12 mouse cellular contexts compared by ENCODE assay signal in the genomic region with DNA sequence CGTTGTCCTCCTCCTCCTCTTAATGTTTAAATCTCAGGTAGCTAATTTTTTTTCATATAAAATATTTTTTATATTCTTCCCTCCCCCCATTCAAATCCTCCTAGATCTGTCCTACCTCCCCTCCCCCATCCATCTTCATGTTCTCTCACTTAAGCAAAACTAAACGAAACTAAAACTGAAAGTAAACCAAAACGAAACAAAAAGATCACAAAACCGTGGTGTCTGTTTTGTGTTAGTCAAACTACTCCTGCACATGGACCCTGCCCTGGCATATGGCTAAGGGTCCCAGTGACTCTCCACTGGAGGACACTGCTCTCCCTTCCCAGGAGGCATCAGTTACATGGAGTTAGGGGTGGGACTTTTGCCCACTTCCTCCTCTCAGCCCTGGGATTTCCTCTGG. TPM values are rescaled to one million over a fixed set of nuclear protein-coding genes. Genes with fewer than 3 reads are reported as not detected.
DNase-seq lines count a peak whose midpoint lies in the region; ATAC-seq and TF ChIP-seq lines count a peak whose summit lies in the region.
"Had no signal": no experiment of that assay in that cellular context is flagged by ENCODE, and none has a peak within 500 bp of the region (broad histone marks: within the 10 kb centered on the region; RNA-seq: fewer than 3 reads in every experiment).

No protein-coding gene starts in this region.

- H3K4me3 ChIP-seq in liver, embryonic 13.5 days (replicated peaks), result no peak overlapping the region
- H3K4me3 ChIP-seq in liver, embryonic 11.5 days (ENCODE audit: low read depth, low read length), result no peak overlapping the region
- peak overlapping the region; percentile 10 for H3K4me3 ChIP-seq in bone marrow, adult 2 months (replicated peaks; ENCODE audit: control insufficient read depth, low read depth, low read length)

- H3K36me3 ChIP-seq in liver, embryonic 13.5 days, result no peaks in the 10 kb centered on the region
- H3K36me3 ChIP-seq in liver, embryonic 11.5 days (ENCODE audit: control insufficient read depth, insufficient read depth, low read length), result no peaks in the 10 kb centered on the region

- H3K4me1 ChIP-seq in liver, embryonic 13.5 days (replicated peaks), result no peaks in the 10 kb centered on the region
- H3K4me1 ChIP-seq in liver, embryonic 11.5 days (replicated peaks; ENCODE audit: control insufficient read depth, insufficient read depth, low read length), result no peaks in the 10 kb centered on the region
- H3K4me1 ChIP-seq in bone marrow, adult 2 months (ENCODE audit: control insufficient read depth, insufficient read depth, low read length), result no peaks in the 10 kb centered on the region

- H3K27me3 ChIP-seq in liver, embryonic 13.5 days, result no peaks in the 10 kb centered on the region
- no peaks in the 10 kb centered on the region for H3K27me3 ChIP-seq in liver, embryonic 11.5 days (replicated peaks; ENCODE audit: control insufficient read depth, insufficient read depth, low read length)

- H3K27ac ChIP-seq in liver, embryonic 13.5 days, result no peak overlapping the region
- H3K27ac ChIP-seq in liver, embryonic 11.5 days (ENCODE audit: low read depth, low read length), result no peak overlapping the region
- no peak overlapping the region for H3K27ac ChIP-seq in bone marrow, adult 2 months (ENCODE audit: control insufficient read depth, insufficient read depth, low read depth, low read length, poor library complexity)

- WGBS in liver, embryonic 13.5 days (ENCODE audit: insufficient replicate concordance), result 56% methylated on average over 4 of the region's 4 CpGs
- WGBS in liver, embryonic 11.5 days, result 65% methylated on average over 4 of the region's 4 CpGs
- WGBS in bone marrow, adult 2 months, result 40% methylated on average over 4 of the region's 4 CpGs

- 0 out of 2 replicates have a peak overlapping the region, but pooled peaks have one; percentile 17 for H3K4me2 ChIP-seq in liver, embryonic 13.5 days
- no peak overlapping the region for H3K4me2 ChIP-seq in liver, embryonic 11.5 days
- H3K4me2 ChIP-seq: lung, embryonic 14.5 days had no signal

- H3K9me3 ChIP-seq in liver, embryonic 13.5 days (replicated peaks), result no peaks in the 10 kb centered on the region
- H3K9me3 ChIP-seq in liver, embryonic 11.5 days (ENCODE audit: control insufficient read depth, low read length), result no peaks in the 10 kb centered on the region

- TF ChIP-seq CTCF in bone marrow, adult 2 months (IDR thresholded peaks at IDR 0.05; ENCODE audit: control insufficient read depth, insufficient read depth, low read length), result no peak

- DNase-seq in liver, embryonic 13.5 days, result no peak
- DNase-seq in liver, embryonic 11.5 days (ENCODE audit: low spot score), result no peak
- peak; percentile 24 for DNase-seq in CD4-positive helper T cell, adult 2 months (ENCODE audit: low read depth, low spot score)
- no peak for DNase-seq in layer of hippocampus, adult 18-20 months (ENCODE audit: low spot score in 2 of 2)
- no peak for DNase-seq in B cell, adult 2 months
- DNase-seq in layer of hippocampus, postnatal 36 days, result no peak
- DNase-seq: heart, postnatal 10 days; lung, embryonic 14.5 days had no signal

- TF ChIP-seq POLR2A in bone marrow, adult 2 months (IDR thresholded peaks at IDR 0.05; ENCODE audit: borderline replicate concordance, control insufficient read depth, low read depth, low read length), result no peak

- no peak for ATAC-seq in liver, embryonic 13.5 days (ENCODE audit: low read depth)
- ATAC-seq in liver, embryonic 11.5 days (replicated peaks; ENCODE audit: low FRiP score), result no peak
- ATAC-seq in megakaryocyte progenitor cell, adult 5-6 weeks (replicated peaks; ENCODE audit: poor library complexity), result 0 out of 2 replicates have a peak, but pooled peaks have one; percentile 29

- no peak overlapping the region for H3K9ac ChIP-seq in liver, embryonic 13.5 days
- H3K9ac ChIP-seq in liver, embryonic 11.5 days (ENCODE audit: low read depth, low read length), result no peak overlapping the region
- H3K9ac ChIP-seq: lung, embryonic 14.5 days had no signal

RNA-seq across cellular contexts. Expression of gene Shtn1, which starts 38.3 kb away (rescaled TPM):
- 0.45 and 0.60 TPM in 2 replicates for polyA plus RNA-seq in liver, embryonic 13.5 days (2015; fragmentation: Nextera tagmentation; extraction: Ambion mirVana)
- polyA plus RNA-seq in liver, embryonic 11.5 days (2014; fragmentation: Nextera tagmentation; extraction: Ambion mirVana), result 1.0 and 1.3 TPM in 2 replicates
- polyA plus RNA-seq in bone marrow, adult 2 months (2011; ENCODE audit: insufficient read depth, insufficient read length, low replicate concordance, missing spikeins), result 0.49 and 1.0 TPM in 2 replicates
- total RNA-seq in megakaryocyte progenitor cell, adult 5-6 weeks (2015), result 0.42 and 0.71 TPM in 2 replicates
- 1.1 and 1.3 TPM in 2 replicates for total RNA-seq in megakaryocyte progenitor cell, adult 5-6 weeks (2017)
- total RNA-seq in layer of hippocampus, adult 18-20 months (2021), result 10 to 100 TPM; 20.2 to 22.9 TPM
- 10 to 100 TPM; 18.8 to 20.3 TPM for total RNA-seq in layer of hippocampus, postnatal 36 days (2021)

RNA-seq across cellular contexts. Expression of gene Vax1, which starts 55.7 kb away (rescaled TPM):
- polyA plus RNA-seq in liver, embryonic 13.5 days (2015; fragmentation: Nextera tagmentation; extraction: Ambion mirVana), result not detected in 2 replicates
- not detected in 2 replicates for polyA plus RNA-seq in liver, embryonic 11.5 days (2014; fragmentation: Nextera tagmentation; extraction: Ambion mirVana)
- polyA plus RNA-seq in bone marrow, adult 2 months (2011; ENCODE audit: insufficient read depth, insufficient read length, low replicate concordance, missing spikeins), result not detected in 2 replicates
- total RNA-seq in megakaryocyte progenitor cell, adult 5-6 weeks (2015), result not detected in 2 replicates
- not detected in 2 replicates for total RNA-seq in megakaryocyte progenitor cell, adult 5-6 weeks (2017)
- 1 to 10 TPM in 1 of 2 experiments, under 1 TPM in 1; 0.62 to 1.7 TPM for total RNA-seq in layer of hippocampus, adult 18-20 months (2021)
- total RNA-seq in layer of hippocampus, postnatal 36 days (2021), result 1 to 10 TPM; 1.1 to 2.1 TPM
- total RNA-seq: gastrocnemius, adult 18-20 months; heart, postnatal 10 days had no signal
- polyA plus RNA-seq: kidney, embryonic 14.5 days; lung, embryonic 14.5 days had no signal

Comparison
In these comparisons a context has a peak if more than half of its experiments do, and no peak if none do; other contexts are left out.
1. RNA of gene Shtn1, which starts 38.3 kb away (total RNA-seq): 20.2 to 22.9 TPM in layer of hippocampus, adult 18-20 months and 18.8 to 20.3 TPM in layer of hippocampus, postnatal 36 days; 0.42 to 1.3 TPM in megakaryocyte progenitor cell, adult 5-6 weeks; every median in the first group is over 4 times any median in the second.